Mouse (Mus musculus) bone marrow, adult 2 months (tissue): ENCODE results near the gene Ube2cbp. TPM values are rescaled to one million over a fixed set of nuclear protein-coding genes. Genes with fewer than 3 reads are reported as not detected.
A peak's percentile ranks its signal among the peaks of the same experiment; 100 is the strongest.

Experiments used
- H3K27ac ChIP-seq: fragments of 200-500 bp; 2 replicates; pipeline ENCODE4 v1.5.1; 2012; ENCODE audit warnings: low read depth, mild to moderate bottlenecking, control low read depth, inconsistent platforms, low read length; ENCODE audit not compliant: control insufficient read depth, poor library complexity, insufficient read depth
- H3K4me1 ChIP-seq: fragments of 200-500 bp; 2 replicates; pipeline ENCODE4 v1.6.1; 2011; ENCODE audit warnings: low read length; ENCODE audit not compliant: control insufficient read depth, insufficient read depth
- H3K4me3 ChIP-seq: fragments of 200-500 bp; replicated peaks from 2 replicates; pipeline ENCODE3; 2011; ENCODE audit warnings: mild to moderate bottlenecking, low read depth, low read length, control low read depth; ENCODE audit not compliant: control insufficient read depth
- CTCF ChIP-seq: fragments of 200-500 bp; IDR thresholded peaks from 2 replicates; pipeline ENCODE4 v1.5.1; 2011; ENCODE audit warnings: low read length, control low read depth; ENCODE audit not compliant: control insufficient read depth, insufficient read depth
- POLR2A ChIP-seq: fragments of 200-500 bp; IDR thresholded peaks from 2 replicates; pipeline ENCODE4 v1.6.1; 2011; ENCODE audit warnings: low read depth, mild to moderate bottlenecking, control low read depth, low read length, borderline replicate concordance; ENCODE audit not compliant: control insufficient read depth
- WGBS: fragments of 180-500 bp; shearing (Covaris S2); methylation state at CpG from one replicate; pipeline ENCODE4 v1.1.7; 2018; 5-methylcytosine and 5-hydroxymethylcytosine counted together
- polyA plus RNA-seq: library from polyadenylated mRNA; stranded (reverse); fragments of >200 nt; gene quantifications from 2 replicates; pipeline ENCODE4 v1.2.4, GENCODE M21; 2011; ENCODE audit warnings: low replicate concordance; ENCODE audit not compliant: missing spikeins, insufficient read depth, insufficient read length

Gene Ube2cbp
- polyA plus RNA-seq = not detected in 2 replicates

GRCm38 (mm10) chr9:86464151-86465105, at the start of gene Ube2cbp:
Ube2cbp (minus strand) TSS chr9:86464950.
- 0 out of 2 replicates have a peak, but pooled peaks have one; percentile 10 for TF ChIP-seq POLR2A
- peak; percentile 80 for TF ChIP-seq CTCF
- 1% methylated on average over 70 of the region's 70 CpGs for WGBS
- H3K4me1 ChIP-seq = no peaks in the 10 kb centered on the region
- H3K4me3 ChIP-seq = peak within 1 kb of the TSS; percentile 74
- peak within 1 kb of the TSS; percentile 18; the same call in 1 of the 2 replicates for H3K27ac ChIP-seq

GRCm38 (mm10) chr9:86514390-86514789, 49.6 kb upstream of the Ube2cbp start:
- no peak overlapping the region for H3K4me3 ChIP-seq
- WGBS = 89% methylated on average over 3 of the region's 3 CpGs
- no peaks in the 10 kb centered on the region for H3K4me1 ChIP-seq
- no peak overlapping the region for H3K27ac ChIP-seq
- TF ChIP-seq CTCF (no peak), POLR2A (no peak)

- no peak overlapping the region for H3K27ac ChIP-seq
- no peak for TF ChIP-seq CTCF
- no peak for TF ChIP-seq POLR2A
- WGBS = 91% methylated on average over 5 of the region's 5 CpGs
- no peak overlapping the region for H3K4me3 ChIP-seq
- no peaks in the 10 kb centered on the region for H3K4me1 ChIP-seq
Measured at GRCm38 (mm10) chr9:86513733-86514132, 49.0 kb upstream of the Ube2cbp start.

GRCm38 (mm10) chr9:86507437-86507836, 42.7 kb upstream of the Ube2cbp start:
- 69% methylated on average over 4 of the region's 4 CpGs for WGBS
- no peaks in the 10 kb centered on the region for H3K4me1 ChIP-seq
- TF ChIP-seq POLR2A (no peak), CTCF (no peak)
- H3K27ac ChIP-seq = no peak overlapping the region
- H3K4me3 ChIP-seq = no peak overlapping the region

- 70% methylated on average over 3 of the region's 3 CpGs for WGBS
- TF ChIP-seq CTCF = no peak
- TF ChIP-seq POLR2A = no peak
- H3K4me3 ChIP-seq = no peak overlapping the region
Measured at GRCm38 (mm10) chr9:86499083-86499482, 34.3 kb upstream of the Ube2cbp start.

GRCm38 (mm10) chr9:86496261-86496660, 31.5 kb upstream of the Ube2cbp start:
- Histone ChIP-seq H3K4me3 (no peak overlapping the region), H3K4me1 (no peaks in the 10 kb centered on the region), H3K27ac (no peak overlapping the region)
- WGBS = 86% methylated on average over 4 of the region's 4 CpGs
- TF ChIP-seq CTCF (no peak), POLR2A (no peak)

More at GRCm38 (mm10) chr9:86499083-86499482, 34.3 kb upstream of the Ube2cbp start:
- Histone ChIP-seq H3K27ac (no peak overlapping the region), H3K4me1 (no peaks in the 10 kb centered on the region)

GRCm38 (mm10) chr9:86491740-86492139, 27.0 kb upstream of the Ube2cbp start:
- H3K4me3 ChIP-seq = no peak overlapping the region
- WGBS = 92% methylated on average over 2 of the region's 2 CpGs
- no peak overlapping the region for H3K27ac ChIP-seq
- TF ChIP-seq POLR2A (no peak), CTCF (no peak)
- no peaks in the 10 kb centered on the region for H3K4me1 ChIP-seq

- no peaks in the 10 kb centered on the region for H3K4me1 ChIP-seq
- no peak overlapping the region for H3K27ac ChIP-seq
- WGBS = 78% methylated on average over 1 of the region's 1 CpGs
- H3K4me3 ChIP-seq = no peak overlapping the region
- TF ChIP-seq POLR2A (no peak), CTCF (no peak)
Measured at GRCm38 (mm10) chr9:86482236-86482635, 17.5 kb upstream of the Ube2cbp start.
